Mouse (Mus musculus) cerebellum, adult 2 months (tissue): ENCODE measurements around the gene Mapk6.

ENCODE experiments used
- CTCF ChIP-seq: fragments of 200-500 bp; IDR thresholded peaks from 2 replicates; pipeline ENCODE4 v1.5.1; 2011; ENCODE audit warnings: low read depth, mild to moderate bottlenecking, control low read depth, low read length, moderate library complexity, borderline replicate concordance; ENCODE audit not compliant: insufficient read depth
- POLR2A ChIP-seq: fragments of 200-500 bp; IDR thresholded peaks from 2 replicates; pipeline ENCODE4 v1.6.1; 2011; ENCODE audit warnings: low read length, control low read depth, borderline replicate concordance; ENCODE audit not compliant: insufficient read depth

DNA sequence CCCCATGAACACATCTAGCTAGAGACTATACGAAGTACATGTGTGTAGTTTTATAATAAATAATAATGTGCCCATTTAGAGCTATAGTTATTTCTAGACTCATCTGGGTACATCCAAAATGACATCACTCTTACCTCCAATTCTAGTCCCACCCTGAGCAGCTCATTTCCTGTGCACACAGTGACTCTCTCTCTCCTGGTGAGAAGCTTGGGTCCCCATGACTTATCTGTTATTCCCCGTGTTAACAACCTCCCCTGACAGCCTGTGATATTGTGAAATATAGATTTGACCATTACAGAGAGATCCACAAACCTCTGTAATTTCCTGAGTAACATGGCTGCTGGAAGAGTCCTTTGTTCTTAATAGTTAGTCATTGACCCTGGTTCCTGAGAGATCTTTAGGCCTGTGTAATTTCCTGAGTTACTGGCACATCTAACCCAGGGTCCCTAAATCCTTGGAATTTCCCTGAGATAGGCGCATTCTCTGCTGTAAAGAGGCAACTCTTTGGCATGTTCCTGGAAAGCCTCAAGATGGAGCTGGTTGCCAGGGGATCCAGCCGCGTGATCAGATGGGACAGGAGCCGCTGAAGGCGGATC is 16.1 kb upstream of the Mapk6 start:
- TF ChIP-seq CTCF (no peak), POLR2A (no peak)
